In the genomic region with DNA sequence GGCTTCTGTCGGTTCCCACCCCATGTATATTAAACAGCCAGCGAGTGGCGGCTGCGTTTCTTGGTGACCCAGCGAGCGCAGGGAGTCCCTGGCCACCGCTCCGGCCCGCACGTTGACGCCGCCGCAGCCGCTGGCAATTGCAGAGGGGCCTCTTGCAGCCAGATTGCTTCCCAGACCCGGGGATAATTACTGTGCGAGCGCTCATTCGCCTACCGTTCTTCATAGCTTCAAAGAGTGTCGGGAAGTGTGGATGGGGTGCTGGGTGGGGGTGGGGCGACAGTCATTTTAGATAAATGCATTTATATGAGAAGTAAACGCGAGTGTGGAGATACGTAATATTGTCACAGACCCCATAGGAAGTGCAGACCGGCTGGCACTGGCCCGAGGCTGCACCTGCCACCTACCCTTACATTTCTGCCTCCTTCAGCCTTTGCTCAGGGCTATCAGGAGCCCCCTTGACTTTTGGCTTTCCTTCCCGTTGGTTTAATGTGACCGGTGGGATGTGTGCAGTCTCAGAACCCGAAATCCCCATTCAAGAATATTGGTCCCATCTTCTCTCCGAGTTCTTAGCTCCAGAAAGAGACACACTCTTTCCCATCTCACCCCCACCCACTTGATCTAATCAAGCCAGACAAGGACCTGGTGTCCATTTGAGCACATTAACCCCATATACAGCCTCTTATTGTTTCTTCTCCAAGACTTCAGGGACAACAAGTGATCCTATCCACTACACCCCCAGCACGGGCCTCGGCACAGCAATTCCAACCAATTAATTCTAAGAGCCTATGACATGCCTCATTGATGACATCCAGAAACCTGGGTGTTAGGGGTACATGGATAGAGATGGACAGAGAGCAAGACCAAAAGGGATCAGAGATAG, we compare ENCODE assay signal across 8 mouse cellular contexts. TPM values are rescaled to one million over a fixed set of nuclear protein-coding genes. Genes with fewer than 3 reads are reported as not detected.
A peak's percentile ranks its signal among the peaks of the same experiment; 100 is the strongest.
DNase-seq lines count a peak whose midpoint lies in the region; ATAC-seq and TF ChIP-seq lines count a peak whose summit lies in the region.

No protein-coding gene starts in this region.

- H3K4me2 ChIP-seq in forebrain, embryonic 13.5 days: peak overlapping the region; percentile 58
- H3K4me2 ChIP-seq in limb, embryonic 12.5 days: peak overlapping the region; percentile 52

- 1% methylated on average over 32 of the region's 32 CpGs for WGBS in forebrain, embryonic 13.5 days
- WGBS in limb, embryonic 12.5 days: 3% methylated on average over 32 of the region's 32 CpGs
- 9% methylated on average over 32 of the region's 32 CpGs for WGBS in thymus, adult 2 months

- peaks cover 88% of the 10 kb centered on the region for H3K27me3 ChIP-seq in forebrain, embryonic 13.5 days
- H3K27me3 ChIP-seq in limb, embryonic 12.5 days: peaks cover 80% of the 10 kb centered on the region
- H3K27me3 ChIP-seq in thymus, adult 2 months (ENCODE audit: control insufficient read depth, insufficient read depth, low read length): peaks cover 15% of the 10 kb centered on the region

- no peaks in the 10 kb centered on the region for H3K36me3 ChIP-seq in forebrain, embryonic 13.5 days (ENCODE audit: poor library complexity, severe bottlenecking)
- no peaks in the 10 kb centered on the region for H3K36me3 ChIP-seq in limb, embryonic 12.5 days
- no peaks in the 10 kb centered on the region for H3K36me3 ChIP-seq in thymus, adult 2 months (ENCODE audit: control insufficient read depth, insufficient read depth, low read length)

- H3K4me3 ChIP-seq in layer of hippocampus, adult 2 months: peak overlapping the region; percentile 18; the same call in 1 of the 2 replicates
- H3K4me3 ChIP-seq in forebrain, embryonic 13.5 days: peak overlapping the region; percentile 25
- H3K4me3 ChIP-seq in limb, embryonic 12.5 days (replicated peaks): peak overlapping the region; percentile 26
- no peak overlapping the region for H3K4me3 ChIP-seq in gastrocnemius, adult 2 months
- H3K4me3 ChIP-seq in thymus, adult 2 months (ENCODE audit: control insufficient read depth, insufficient read depth, low read length): no peak overlapping the region

- ATAC-seq in forebrain, embryonic 13.5 days: peak; percentile 39
- ATAC-seq in limb, embryonic 12.5 days (ENCODE audit: insufficient number of reproducible peaks, insufficient read depth, low FRiP score, low TSS enrichment, low read depth): no peak

- H3K27ac ChIP-seq in layer of hippocampus, adult 2 months: no peak overlapping the region
- H3K27ac ChIP-seq in forebrain, embryonic 13.5 days: no peak overlapping the region
- H3K27ac ChIP-seq in limb, embryonic 12.5 days: no peak overlapping the region
- H3K27ac ChIP-seq in gastrocnemius, adult 2 months: no peak overlapping the region
- no peak overlapping the region for H3K27ac ChIP-seq in thymus, adult 2 months (ENCODE audit: control insufficient read depth, insufficient read depth, low read length)

- H3K9me3 ChIP-seq in forebrain, embryonic 13.5 days (replicated peaks): peaks cover 4% of the 10 kb centered on the region
- H3K9me3 ChIP-seq in limb, embryonic 12.5 days: 0 out of 2 replicates have a peak, but pooled peaks cover 6% of the 10 kb centered on the region

- intact Hi-C loops in gastrocnemius, adult 2 months (cut with DNase I): no loop called here

- H3K9ac ChIP-seq in forebrain, embryonic 13.5 days: peak overlapping the region; percentile 37; the same call in 1 of the 2 replicates
- H3K9ac ChIP-seq in limb, embryonic 12.5 days (replicated peaks): no peak overlapping the region

- H3K4me1 ChIP-seq in forebrain, embryonic 13.5 days: peaks cover 64% of the 10 kb centered on the region
- peaks cover 59% of the 10 kb centered on the region for H3K4me1 ChIP-seq in limb, embryonic 12.5 days (replicated peaks)
- H3K4me1 ChIP-seq in thymus, adult 2 months (replicated peaks; ENCODE audit: control insufficient read depth, insufficient read depth, low read length): no peaks in the 10 kb centered on the region

- TF ChIP-seq CTCF in layer of hippocampus, adult 2 months (conservative IDR thresholded peaks at IDR 0.05): no peak
- TF ChIP-seq CTCF in gastrocnemius, adult 2 months (IDR thresholded peaks at IDR 0.05): no peak
- no peak for TF ChIP-seq CTCF in thymus, adult 2 months (IDR thresholded peaks at IDR 0.05; ENCODE audit: borderline replicate concordance, control insufficient read depth, extremely low read depth, insufficient read depth, low read length, poor library complexity)

- no peak for TF ChIP-seq POLR2A in thymus, adult 2 months (IDR thresholded peaks at IDR 0.05; ENCODE audit: control insufficient read depth, extremely low read depth, insufficient read depth, low read length, poor library complexity)

- DNase-seq in layer of hippocampus, adult 2 months (ENCODE audit: low spot score in 2 of 2): no peak
- DNase-seq in layer of hippocampus, adult 18-20 months (ENCODE audit: low spot score in 2 of 2): no peak
- peak; percentile 69 for DNase-seq in retina, embryonic 14.5 days (ENCODE audit: low spot score)
- DNase-seq in gastrocnemius, adult 2 months: no peak
- no peak for DNase-seq in urinary bladder, adult 18-20 months (ENCODE audit: low spot score in 2 of 2)
- no peak for DNase-seq in thymus, adult 2 months

RNA-seq across cellular contexts. Expression of a gene that starts 3.0 kb away (rescaled TPM):
- 10 to 100 TPM; 10.9 to 12.6 TPM for total RNA-seq in layer of hippocampus, adult 2 months (2021)
- 10 to 100 TPM; 13.2 to 15.8 TPM for total RNA-seq in layer of hippocampus, adult 18-20 months (2021)
- 9.3 and 9.7 TPM in 2 replicates for polyA plus RNA-seq in forebrain, embryonic 13.5 days (2015; fragmentation: Nextera tagmentation; extraction: Ambion mirVana)
- polyA plus RNA-seq in limb, embryonic 12.5 days (2016; fragmentation: Nextera tagmentation; extraction: Ambion mirVana): 1.6 and 1.9 TPM in 2 replicates
- total RNA-seq in gastrocnemius, adult 2 months (2021): 10 to 100 TPM; 21.1 to 39.1 TPM
- polyA plus RNA-seq in thymus, adult 2 months (2012; rRNA removed): 0.48 and 1.0 TPM in 2 replicates

Comparison
In these comparisons a context has a peak if more than half of its experiments do, and no peak if none do; other contexts are left out.
1. H3K4me3 ChIP-seq: peak in layer of hippocampus, adult 2 months (single experiment), forebrain, embryonic 13.5 days (single experiment) and limb, embryonic 12.5 days (single experiment); none in gastrocnemius, adult 2 months (single experiment) and thymus, adult 2 months (single experiment).